In genomic region chr9:50443708-50444463, GRCm38 (mm10) we compare ENCODE assay signal across 8 mouse cellular contexts. TPM values are rescaled to one million over a fixed set of nuclear protein-coding genes. Genes with fewer than 3 reads are reported as not detected.
DNase-seq lines count a peak whose midpoint lies in the region; ATAC-seq and TF ChIP-seq lines count a peak whose summit lies in the region.

No protein-coding gene starts in this region.

- H3K9ac ChIP-seq in hindbrain, embryonic 13.5 days = no peak overlapping the region
- H3K9ac ChIP-seq in stomach, embryonic 16.5 days (ENCODE audit: low read length) = no peak overlapping the region

- peaks cover 3% of the 10 kb centered on the region; the same call in 1 of the 2 replicates for H3K4me1 ChIP-seq in hindbrain, embryonic 10.5 days (replicated peaks)
- peaks cover 12% of the 10 kb centered on the region for H3K4me1 ChIP-seq in hindbrain, embryonic 13.5 days (replicated peaks)
- H3K4me1 ChIP-seq in embryonic facial prominence, embryonic 10.5 days = no peaks in the 10 kb centered on the region
- no peaks in the 10 kb centered on the region for H3K4me1 ChIP-seq in midbrain, embryonic 10.5 days
- H3K4me1 ChIP-seq in stomach, embryonic 16.5 days (ENCODE audit: control insufficient read depth, insufficient read depth, low read length) = no peaks in the 10 kb centered on the region

- intact Hi-C loops in left cerebral cortex, adult 2 months (cut with DNase I) = loop anchor here (1.0 to 10.0 kb wide), 3 partner anchors 87 to 211 kb away; partner anchors contain the start of gene Dlat

- H3K4me2 ChIP-seq in hindbrain, embryonic 13.5 days = no peak overlapping the region
- peak overlapping the region; percentile 33; the same call in 1 of the 2 replicates for H3K4me2 ChIP-seq in stomach, embryonic 16.5 days (ENCODE audit: low read depth, low read length)

- no peaks in the 10 kb centered on the region for H3K36me3 ChIP-seq in hindbrain, embryonic 10.5 days
- no peaks in the 10 kb centered on the region for H3K36me3 ChIP-seq in hindbrain, embryonic 13.5 days
- H3K36me3 ChIP-seq in embryonic facial prominence, embryonic 10.5 days (replicated peaks) = no peaks in the 10 kb centered on the region
- H3K36me3 ChIP-seq in midbrain, embryonic 10.5 days = no peaks in the 10 kb centered on the region
- no peaks in the 10 kb centered on the region for H3K36me3 ChIP-seq in stomach, embryonic 16.5 days (ENCODE audit: control insufficient read depth, insufficient read depth, low read length)

- peaks cover 4% of the 10 kb centered on the region; the same call in 1 of the 2 replicates for H3K9me3 ChIP-seq in hindbrain, embryonic 10.5 days
- 0 out of 2 replicates have a peak, but pooled peaks cover 4% of the 10 kb centered on the region for H3K9me3 ChIP-seq in hindbrain, embryonic 13.5 days
- H3K9me3 ChIP-seq in embryonic facial prominence, embryonic 10.5 days = no peaks in the 10 kb centered on the region
- no peaks in the 10 kb centered on the region for H3K9me3 ChIP-seq in midbrain, embryonic 10.5 days (replicated peaks)
- no peaks in the 10 kb centered on the region for H3K9me3 ChIP-seq in stomach, embryonic 16.5 days (replicated peaks; ENCODE audit: control insufficient read depth, low read length)

- no peak overlapping the region for H3K27ac ChIP-seq in hindbrain, embryonic 10.5 days
- no peak overlapping the region for H3K27ac ChIP-seq in hindbrain, embryonic 13.5 days
- H3K27ac ChIP-seq in embryonic facial prominence, embryonic 10.5 days (replicated peaks) = no peak overlapping the region
- peak overlapping the region; percentile 70; the same call in 1 of the 2 replicates for H3K27ac ChIP-seq in left cerebral cortex, adult 2 months
- H3K27ac ChIP-seq in midbrain, embryonic 10.5 days (replicated peaks) = no peak overlapping the region
- H3K27ac ChIP-seq in stomach, embryonic 16.5 days (ENCODE audit: low read length) = no peak overlapping the region

- WGBS in hindbrain, embryonic 10.5 days = 61% methylated on average over 23 of the region's 23 CpGs
- 61% methylated on average over 23 of the region's 23 CpGs for WGBS in hindbrain, embryonic 13.5 days
- WGBS in embryonic facial prominence, embryonic 10.5 days = 61% methylated on average over 23 of the region's 23 CpGs
- 59% methylated on average over 23 of the region's 23 CpGs for WGBS in midbrain, embryonic 10.5 days
- 50% methylated on average over 23 of the region's 23 CpGs for WGBS in stomach, embryonic 16.5 days

- DNase-seq in hindbrain, embryonic 10.5 days (ENCODE audit: low spot score) = peak; percentile 47
- DNase-seq in adrenal gland, postnatal 10 days = peak; percentile 77
- peak; percentile 60 for DNase-seq in embryonic facial prominence, embryonic 10.5 days (ENCODE audit: low spot score)
- DNase-seq in hindlimb bud, embryonic 11.5 days (ENCODE audit: extremely low spot score, low read depth, low spot score) = peak; percentile 61
- DNase-seq in left cerebral cortex, adult 2 months (ENCODE audit: extremely low spot score in 1 of 2, low spot score in 2 of 2) = peak; percentile 63
- peak; percentile 49 for DNase-seq in midbrain, embryonic 10.5 days (ENCODE audit: low spot score)

- ATAC-seq in hindbrain, embryonic 13.5 days (ENCODE audit: low FRiP score) = no peak
- ATAC-seq in stomach, embryonic 16.5 days (ENCODE audit: insufficient read depth, low FRiP score) = peak; percentile 51; the same call in 1 of the 2 replicates

- H3K4me3 ChIP-seq in hindbrain, embryonic 10.5 days = no peak overlapping the region
- no peak overlapping the region for H3K4me3 ChIP-seq in hindbrain, embryonic 13.5 days
- H3K4me3 ChIP-seq in embryonic facial prominence, embryonic 10.5 days = no peak overlapping the region
- H3K4me3 ChIP-seq in left cerebral cortex, adult 2 months = no peak overlapping the region
- H3K4me3 ChIP-seq in midbrain, embryonic 10.5 days = no peak overlapping the region
- H3K4me3 ChIP-seq in stomach, embryonic 16.5 days (replicated peaks; ENCODE audit: low read length) = no peak overlapping the region; the same call in 1 of the 2 replicates

- peaks cover 6% of the 10 kb centered on the region; the same call in 1 of the 2 replicates for H3K27me3 ChIP-seq in hindbrain, embryonic 10.5 days (ENCODE audit: insufficient read depth, poor library complexity, severe bottlenecking)
- peaks cover 4% of the 10 kb centered on the region; the same call in 1 of the 2 replicates for H3K27me3 ChIP-seq in hindbrain, embryonic 13.5 days
- no peaks in the 10 kb centered on the region for H3K27me3 ChIP-seq in embryonic facial prominence, embryonic 10.5 days (replicated peaks; ENCODE audit: low read depth, poor library complexity, severe bottlenecking)
- H3K27me3 ChIP-seq in midbrain, embryonic 10.5 days (ENCODE audit: low read depth, poor library complexity, severe bottlenecking) = no peaks in the 10 kb centered on the region
- no peaks in the 10 kb centered on the region for H3K27me3 ChIP-seq in stomach, embryonic 16.5 days (ENCODE audit: control insufficient read depth, insufficient read depth, low read length)

- peak; percentile 91 for TF ChIP-seq CTCF in left cerebral cortex, adult 2 months (IDR thresholded peaks at IDR 0.05)

RNA-seq across cellular contexts. Expression of gene Plet1, which starts 50.4 kb away (rescaled TPM):
- 1.0 and 1.2 TPM in 2 replicates for polyA plus RNA-seq in hindbrain, embryonic 10.5 days (2016; fragmentation: Nextera tagmentation; extraction: Ambion mirVana)
- polyA plus RNA-seq in hindbrain, embryonic 13.5 days (2015; fragmentation: Nextera tagmentation; extraction: Ambion mirVana) = 0.48 and 0.63 TPM in 2 replicates
- total RNA-seq in adrenal gland, postnatal 10 days (2021) = under 1 TPM; 0.30 to 0.51 TPM
- 1.4 and 1.6 TPM in 2 replicates for polyA plus RNA-seq in embryonic facial prominence, embryonic 10.5 days (2016; fragmentation: Nextera tagmentation; extraction: Ambion mirVana)
- total RNA-seq in left cerebral cortex, adult 2 months (2021) = not detected
- polyA plus RNA-seq in midbrain, embryonic 10.5 days (2016; fragmentation: Nextera tagmentation; extraction: Ambion mirVana) = 0.32 and 0.36 TPM in 2 replicates
- 17.9 and 25.0 TPM in 2 replicates for polyA plus RNA-seq in stomach, embryonic 16.5 days (2015; fragmentation: Nextera tagmentation; extraction: Ambion mirVana)
